Mouse (Mus musculus): Measurements from ENCODE around the gene Tbc1d1. TPM values are rescaled to one million over a fixed set of nuclear protein-coding genes. Genes with fewer than 3 reads are reported as not detected.

Gene Tbc1d1
- polyA plus RNA-seq, 1 experiment from 2014 or later: 41.5 TPM

- Histone ChIP-seq H3K4me2 (ENCODE audit: low read depth, low read length) (no peak overlapping the region), H3K27ac (ENCODE audit: low read length) (peak overlapping the region; percentile 11; the same call in 1 of the 2 replicates), H3K27me3 (ENCODE audit: control insufficient read depth, insufficient read depth, low read depth, low read length) (no peaks in the 10 kb centered on the region), H3K4me3 (ENCODE audit: low read length) (no peak overlapping the region), H3K4me1 (replicated peaks; ENCODE audit: control insufficient read depth, insufficient read depth, low read length) (peaks cover 39% of the 10 kb centered on the region), H3K36me3 (ENCODE audit: control insufficient read depth, insufficient read depth, low read length) (no peaks in the 10 kb centered on the region), H3K9me3 (ENCODE audit: control insufficient read depth, low read length) (no peaks in the 10 kb centered on the region), H3K9ac (ENCODE audit: low read length) (no peak overlapping the region)
- WGBS: 16% methylated on average over 3 of the region's 3 CpGs
- ATAC-seq (ENCODE audit: low read depth): peak; percentile 85
Measured at GRCm38 (mm10) chr5:64244283-64244682, 88.2 kb downstream of the Tbc1d1 start.

- no peaks in the 10 kb centered on the region for H3K36me3 ChIP-seq (ENCODE audit: control insufficient read depth, insufficient read depth, low read length)
- no peak overlapping the region for H3K9ac ChIP-seq (ENCODE audit: low read length)
- H3K4me3 ChIP-seq (ENCODE audit: low read length): no peak overlapping the region
- H3K4me1 ChIP-seq (replicated peaks; ENCODE audit: control insufficient read depth, insufficient read depth, low read length): peaks cover 39% of the 10 kb centered on the region
- no peak overlapping the region for H3K4me2 ChIP-seq (ENCODE audit: low read depth, low read length)
- no peaks in the 10 kb centered on the region for H3K9me3 ChIP-seq (ENCODE audit: control insufficient read depth, low read length)
- no peaks in the 10 kb centered on the region for H3K27me3 ChIP-seq (ENCODE audit: control insufficient read depth, insufficient read depth, low read depth, low read length)
- ATAC-seq (ENCODE audit: low read depth): no peak
- no peak overlapping the region for H3K27ac ChIP-seq (ENCODE audit: low read length)
- WGBS: 58% methylated on average over 5 of the region's 5 CpGs
Measured at GRCm38 (mm10) chr5:64244745-64245144, 88.6 kb downstream of the Tbc1d1 start.

- WGBS: 48% methylated on average over 5 of the region's 5 CpGs
Measured at GRCm38 (mm10) chr5:64251435-64251834, 95.3 kb downstream of the Tbc1d1 start.

GRCm38 (mm10) chr5:64254278-64254677 lies 98.2 kb downstream of the Tbc1d1 start:
- Histone ChIP-seq H3K9me3 (ENCODE audit: control insufficient read depth, low read length) (no peaks in the 10 kb centered on the region), H3K27ac (ENCODE audit: low read length) (no peak overlapping the region), H3K36me3 (ENCODE audit: control insufficient read depth, insufficient read depth, low read length) (peaks cover 2% of the 10 kb centered on the region; the same call in 1 of the 2 replicates), H3K4me3 (ENCODE audit: low read length) (no peak overlapping the region), H3K27me3 (ENCODE audit: control insufficient read depth, insufficient read depth, low read depth, low read length) (no peaks in the 10 kb centered on the region), H3K9ac (ENCODE audit: low read length) (no peak overlapping the region), H3K4me2 (ENCODE audit: low read depth, low read length) (no peak overlapping the region), H3K4me1 (replicated peaks; ENCODE audit: control insufficient read depth, insufficient read depth, low read length) (no peaks in the 10 kb centered on the region)
- ATAC-seq (ENCODE audit: low read depth): no peak
- 54% methylated on average over 3 of the region's 3 CpGs for WGBS

More at GRCm38 (mm10) chr5:64251435-64251834, 95.3 kb downstream of the Tbc1d1 start:
- ATAC-seq (ENCODE audit: low read depth): no peak
- H3K27me3 ChIP-seq (ENCODE audit: control insufficient read depth, insufficient read depth, low read depth, low read length): no peaks in the 10 kb centered on the region
- no peak overlapping the region for H3K9ac ChIP-seq (ENCODE audit: low read length)
- H3K4me2 ChIP-seq (ENCODE audit: low read depth, low read length): no peak overlapping the region
- no peak overlapping the region for H3K27ac ChIP-seq (ENCODE audit: low read length)
- H3K4me1 ChIP-seq (replicated peaks; ENCODE audit: control insufficient read depth, insufficient read depth, low read length): no peaks in the 10 kb centered on the region
- H3K9me3 ChIP-seq (ENCODE audit: control insufficient read depth, low read length): no peaks in the 10 kb centered on the region
- H3K4me3 ChIP-seq (ENCODE audit: low read length): no peak overlapping the region
- H3K36me3 ChIP-seq (ENCODE audit: control insufficient read depth, insufficient read depth, low read length): no peaks in the 10 kb centered on the region

- H3K27ac ChIP-seq (ENCODE audit: low read length): no peak overlapping the region
- WGBS: 70% methylated on average over 6 of the region's 6 CpGs
- no peak overlapping the region for H3K9ac ChIP-seq (ENCODE audit: low read length)
- peaks cover 2% of the 10 kb centered on the region; the same call in 1 of the 2 replicates for H3K36me3 ChIP-seq (ENCODE audit: control insufficient read depth, insufficient read depth, low read length)
- H3K4me1 ChIP-seq (replicated peaks; ENCODE audit: control insufficient read depth, insufficient read depth, low read length): no peaks in the 10 kb centered on the region
- ATAC-seq (ENCODE audit: low read depth): no peak
- H3K4me3 ChIP-seq (ENCODE audit: low read length): no peak overlapping the region
- no peaks in the 10 kb centered on the region for H3K9me3 ChIP-seq (ENCODE audit: control insufficient read depth, low read length)
- H3K27me3 ChIP-seq (ENCODE audit: control insufficient read depth, insufficient read depth, low read depth, low read length): no peaks in the 10 kb centered on the region
- H3K4me2 ChIP-seq (ENCODE audit: low read depth, low read length): no peak overlapping the region
Measured at GRCm38 (mm10) chr5:64254988-64255387, 98.9 kb downstream of the Tbc1d1 start.

- H3K27ac ChIP-seq (ENCODE audit: low read length): no peak overlapping the region
- ATAC-seq (ENCODE audit: low read depth): no peak
- WGBS: 86% methylated on average over 11 of the region's 11 CpGs
Measured at GRCm38 (mm10) chr5:64263348-64263747, 107.2 kb downstream of the Tbc1d1 start.

DNA sequence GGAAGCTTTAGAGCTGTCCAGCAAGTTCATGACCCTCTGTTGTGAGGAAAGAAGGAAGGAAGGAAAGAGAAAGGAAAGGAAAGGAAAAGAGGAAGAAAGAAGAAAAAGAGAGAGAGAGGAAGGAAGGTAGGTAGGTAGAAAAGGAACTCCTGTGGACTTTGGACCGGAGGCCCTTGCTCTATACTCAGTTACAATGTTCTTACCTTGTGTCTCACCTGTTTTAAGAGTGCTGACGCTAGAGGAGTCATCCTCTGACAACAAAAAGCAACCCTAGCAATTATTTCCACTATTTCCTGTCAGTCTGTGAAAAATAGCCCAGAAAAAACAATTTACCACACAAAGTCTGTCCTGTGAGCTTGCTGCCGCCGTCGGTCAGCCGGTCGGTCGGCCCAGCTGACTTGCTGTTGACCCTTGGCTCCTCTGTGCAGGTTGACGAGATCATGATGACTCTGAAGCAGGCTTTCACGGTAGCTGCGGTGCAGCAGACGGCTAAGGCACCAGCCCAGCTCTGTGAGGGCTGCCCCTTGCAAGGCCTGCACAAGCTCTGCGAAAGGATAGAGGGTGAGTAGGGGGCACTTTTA lies 107.9 kb downstream of the Tbc1d1 start:
- H3K9me3 ChIP-seq (ENCODE audit: control insufficient read depth, low read length): no peaks in the 10 kb centered on the region
- H3K4me1 ChIP-seq (replicated peaks; ENCODE audit: control insufficient read depth, insufficient read depth, low read length): no peaks in the 10 kb centered on the region
- H3K9ac ChIP-seq (ENCODE audit: low read length): no peak overlapping the region
- no peak overlapping the region for H3K27ac ChIP-seq (ENCODE audit: low read length)
- ATAC-seq (ENCODE audit: low read depth): no peak
- H3K36me3 ChIP-seq (ENCODE audit: control insufficient read depth, insufficient read depth, low read length): no peaks in the 10 kb centered on the region
- H3K27me3 ChIP-seq (ENCODE audit: control insufficient read depth, insufficient read depth, low read depth, low read length): no peaks in the 10 kb centered on the region
- H3K4me2 ChIP-seq (ENCODE audit: low read depth, low read length): no peak overlapping the region
- 60% methylated on average over 13 of the region's 13 CpGs for whole genome bisulfite sequencing
- no peak overlapping the region for H3K4me3 ChIP-seq (ENCODE audit: low read length)

More at GRCm38 (mm10) chr5:64263348-64263747, 107.2 kb downstream of the Tbc1d1 start:
- H3K9ac ChIP-seq (ENCODE audit: low read length): no peak overlapping the region
- no peaks in the 10 kb centered on the region for H3K4me1 ChIP-seq (replicated peaks; ENCODE audit: control insufficient read depth, insufficient read depth, low read length)
- no peak overlapping the region for H3K4me2 ChIP-seq (ENCODE audit: low read depth, low read length)
- H3K27me3 ChIP-seq (ENCODE audit: control insufficient read depth, insufficient read depth, low read depth, low read length): no peaks in the 10 kb centered on the region
- no peaks in the 10 kb centered on the region; the same call in 1 of the 2 replicates for H3K36me3 ChIP-seq (ENCODE audit: control insufficient read depth, insufficient read depth, low read length)
- H3K4me3 ChIP-seq (ENCODE audit: low read length): no peak overlapping the region
- no peaks in the 10 kb centered on the region for H3K9me3 ChIP-seq (ENCODE audit: control insufficient read depth, low read length)

DNA sequence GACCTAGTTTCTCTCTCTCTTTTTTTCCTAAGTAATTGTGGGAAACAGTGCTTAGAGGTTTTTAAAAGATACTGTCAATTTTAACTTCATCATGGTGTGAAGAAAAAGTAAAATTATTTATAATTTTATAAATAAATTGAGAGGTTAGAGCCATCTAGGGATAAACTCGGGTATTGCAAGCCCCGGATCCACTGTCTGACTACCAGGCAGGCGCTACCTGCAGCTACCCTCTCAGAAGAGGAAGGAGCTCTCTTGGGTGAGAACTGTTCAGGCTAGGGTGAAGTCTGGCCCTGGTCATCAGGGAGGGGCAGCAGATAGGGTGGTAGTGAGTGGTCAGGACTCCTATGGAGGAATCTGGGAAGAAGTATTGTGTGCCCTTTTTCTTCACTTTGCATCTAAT lies 109.0 kb downstream of the Tbc1d1 start:
- H3K4me2 ChIP-seq (ENCODE audit: low read depth, low read length): no peak overlapping the region
- no peaks in the 10 kb centered on the region for H3K36me3 ChIP-seq (ENCODE audit: control insufficient read depth, insufficient read depth, low read length)
- no peaks in the 10 kb centered on the region for H3K27me3 ChIP-seq (ENCODE audit: control insufficient read depth, insufficient read depth, low read depth, low read length)
- no peak overlapping the region for H3K9ac ChIP-seq (ENCODE audit: low read length)
- no peak overlapping the region for H3K27ac ChIP-seq (ENCODE audit: low read length)
- WGBS: 13% methylated on average over 3 of the region's 3 CpGs
- no peaks in the 10 kb centered on the region for H3K9me3 ChIP-seq (ENCODE audit: control insufficient read depth, low read length)
- H3K4me3 ChIP-seq (ENCODE audit: low read length): no peak overlapping the region
- H3K4me1 ChIP-seq (replicated peaks; ENCODE audit: control insufficient read depth, insufficient read depth, low read length): no peaks in the 10 kb centered on the region
- ATAC-seq (ENCODE audit: low read depth): 0 out of 2 replicates have a peak, but pooled peaks have one; percentile 38

DNA sequence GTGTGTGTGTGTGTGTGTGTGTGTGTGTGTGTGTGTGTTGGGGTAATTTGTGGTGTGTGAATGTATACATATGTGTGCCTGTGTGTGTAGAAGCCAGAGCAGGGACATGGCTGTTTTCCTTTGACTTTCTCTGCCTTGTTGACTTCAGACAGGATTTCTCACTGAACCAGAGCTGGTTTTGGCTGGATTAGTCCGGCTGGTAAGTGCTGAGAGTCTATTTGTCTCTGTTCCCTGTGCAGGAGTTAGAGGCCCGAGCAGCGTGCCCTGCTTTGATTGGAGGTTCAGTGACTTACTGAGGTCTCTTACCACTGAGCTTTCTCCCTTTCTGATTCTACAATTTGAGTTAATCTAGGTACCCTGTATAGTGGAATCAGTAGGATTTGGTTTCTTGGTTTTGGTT lies 109.8 kb downstream of the Tbc1d1 start:
- ATAC-seq (ENCODE audit: low read depth): no peak
- Histone ChIP-seq H3K9me3 (ENCODE audit: control insufficient read depth, low read length) (no peaks in the 10 kb centered on the region), H3K9ac (ENCODE audit: low read length) (no peak overlapping the region), H3K4me3 (ENCODE audit: low read length) (no peak overlapping the region), H3K4me1 (replicated peaks; ENCODE audit: control insufficient read depth, insufficient read depth, low read length) (no peaks in the 10 kb centered on the region), H3K36me3 (ENCODE audit: control insufficient read depth, insufficient read depth, low read length) (no peaks in the 10 kb centered on the region), H3K4me2 (ENCODE audit: low read depth, low read length) (no peak overlapping the region), H3K27ac (ENCODE audit: low read length) (no peak overlapping the region), H3K27me3 (ENCODE audit: control insufficient read depth, insufficient read depth, low read depth, low read length) (no peaks in the 10 kb centered on the region)
- WGBS: 75% methylated on average over 3 of the region's 3 CpGs

All from lung, embryonic 16.5 days (tissue).